Mouse (Mus musculus): ENCODE results near the gene Ptpn12.
A peak's percentile ranks its signal among the peaks of the same experiment; 100 is the strongest.
"Not testable (repeated sequence)": the region's sequence is repeated elsewhere in the genome, so short reads cannot be mapped to it uniquely, and the experiment has no call there.

Ptpn12 gene

DNA sequence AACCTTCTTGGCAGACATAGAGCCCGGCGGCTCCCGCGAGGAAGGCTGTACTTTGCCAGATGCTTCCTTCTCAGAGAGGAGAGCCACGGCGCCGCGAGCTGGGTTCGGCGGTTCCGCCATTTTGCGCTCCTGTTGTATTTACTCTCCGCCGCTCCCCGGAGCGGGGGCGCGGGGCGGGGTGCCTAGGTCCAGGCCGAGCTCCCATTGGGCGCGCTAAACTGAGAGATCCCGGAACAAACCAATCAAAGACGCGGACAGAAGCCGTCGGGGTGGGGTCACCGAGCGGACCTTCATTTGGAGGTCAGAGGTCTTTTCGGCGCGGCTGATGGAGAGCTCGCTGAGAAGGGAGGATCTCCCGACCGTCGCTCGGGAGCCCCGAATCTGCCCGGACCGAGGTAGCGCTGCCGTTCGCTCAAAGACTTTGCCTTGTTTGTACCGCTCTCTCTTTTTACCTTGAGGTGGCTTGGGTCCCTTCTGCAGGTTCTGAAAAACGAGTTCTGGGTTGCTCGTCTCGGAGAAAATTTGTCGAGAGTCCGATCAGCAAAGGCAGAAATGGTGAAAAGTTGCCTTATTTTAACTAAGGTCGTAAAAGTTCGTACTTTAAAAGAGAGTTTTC lies 103.9 kb downstream of the Ptpn12 start:
- peak; percentile 93 for ATAC-seq (ENCODE audit: low TSS enrichment)

DNA sequence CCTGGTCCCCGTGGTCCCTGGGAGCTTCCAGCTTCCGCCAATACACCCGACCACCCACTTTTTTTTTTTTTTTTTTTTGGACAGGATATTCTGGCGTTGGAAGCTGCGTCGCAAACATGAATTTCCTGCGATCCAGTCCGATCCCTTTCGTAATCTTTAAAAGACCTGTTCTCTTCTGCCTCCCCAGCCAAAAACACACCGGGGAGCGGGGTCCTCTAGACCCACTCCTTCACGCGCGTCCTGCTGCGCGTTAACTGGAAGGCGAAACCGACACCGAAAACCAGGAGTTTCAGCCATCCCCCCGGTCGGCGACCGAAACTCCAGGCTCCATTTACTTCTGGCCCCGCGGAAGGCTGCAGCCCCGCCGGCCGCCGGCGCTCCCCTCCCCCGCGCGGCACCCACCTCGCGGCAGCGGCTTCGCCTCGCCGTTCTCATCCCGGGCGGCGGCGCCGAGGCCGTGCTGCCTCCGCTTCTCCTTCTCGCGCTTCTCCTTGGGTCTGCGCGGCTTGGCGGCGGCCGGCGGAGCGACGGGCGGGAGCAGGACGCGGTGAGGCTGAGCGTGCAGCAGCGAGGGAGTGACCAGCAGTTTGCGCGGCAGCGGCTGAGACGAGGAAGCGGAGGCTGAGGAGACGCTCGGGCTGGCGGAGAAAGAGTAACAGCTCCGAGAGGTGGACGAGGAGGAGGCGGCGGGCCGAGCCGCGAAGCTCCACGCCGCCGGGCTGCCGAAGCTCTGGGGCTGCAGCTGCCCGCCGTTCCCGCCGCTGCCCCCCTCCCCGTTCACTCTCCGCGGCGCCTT lies 104.7 kb downstream of the Ptpn12 start:
- ATAC-seq (ENCODE audit: low TSS enrichment), result peak; percentile 76

DNA sequence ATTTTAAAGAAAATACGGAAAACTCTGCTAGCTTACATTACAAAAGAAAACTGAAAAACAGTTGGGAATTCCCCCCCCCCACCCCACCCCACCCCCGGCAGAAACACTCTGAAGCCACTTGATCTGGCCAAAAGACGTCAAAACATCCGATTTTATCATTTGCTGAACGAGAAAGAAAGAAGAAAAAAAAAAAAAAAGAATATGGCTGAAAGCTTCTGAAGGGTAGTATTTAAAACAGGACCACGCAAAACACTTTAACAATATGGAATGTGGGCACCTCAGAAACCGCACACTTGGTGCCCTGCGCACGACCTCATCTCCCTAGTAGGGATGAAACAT lies 105.2 kb downstream of the Ptpn12 start:
- ATAC-seq (ENCODE audit: low TSS enrichment), result no peak; the same call in 1 of the 2 replicates

DNA sequence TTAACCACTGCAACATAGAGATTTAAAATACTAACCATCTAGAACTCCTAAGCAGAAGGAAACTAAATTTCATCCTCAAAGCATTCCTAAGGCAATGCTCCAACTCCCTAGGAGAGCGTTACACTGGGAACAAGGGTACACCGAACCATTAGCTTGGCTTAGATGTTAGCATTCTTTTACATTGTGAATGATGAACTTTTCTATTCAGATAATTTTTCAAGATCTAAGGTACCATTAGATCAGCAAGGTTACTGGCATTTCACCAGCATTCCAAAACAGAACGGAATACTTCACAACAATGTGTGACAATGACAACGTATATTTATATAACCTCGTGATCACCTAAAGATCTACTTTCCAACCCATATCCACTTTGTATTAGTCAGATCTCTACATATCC lies 105.6 kb downstream of the Ptpn12 start:
- no peak for ATAC-seq (ENCODE audit: low TSS enrichment)

DNA sequence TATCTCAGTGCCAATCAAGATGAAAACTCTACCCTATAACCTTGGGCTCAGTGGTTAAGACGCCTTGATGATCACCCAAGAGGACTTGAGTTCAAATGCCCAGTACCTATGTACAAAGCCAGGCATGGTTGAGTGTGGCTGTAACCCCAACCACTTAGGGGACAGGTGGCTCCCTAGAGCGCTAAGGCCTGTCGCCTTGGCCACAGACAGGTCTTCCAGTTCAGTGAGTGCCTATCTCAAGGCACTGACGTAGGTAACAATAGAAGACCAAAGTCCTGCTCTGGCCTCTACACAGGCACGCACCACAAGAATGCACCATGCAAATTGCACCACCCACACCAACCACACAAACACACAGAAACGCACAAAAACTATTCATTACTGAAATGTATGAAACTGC lies 108.8 kb downstream of the Ptpn12 start:
- ATAC-seq (ENCODE audit: low TSS enrichment), result no peak

DNA sequence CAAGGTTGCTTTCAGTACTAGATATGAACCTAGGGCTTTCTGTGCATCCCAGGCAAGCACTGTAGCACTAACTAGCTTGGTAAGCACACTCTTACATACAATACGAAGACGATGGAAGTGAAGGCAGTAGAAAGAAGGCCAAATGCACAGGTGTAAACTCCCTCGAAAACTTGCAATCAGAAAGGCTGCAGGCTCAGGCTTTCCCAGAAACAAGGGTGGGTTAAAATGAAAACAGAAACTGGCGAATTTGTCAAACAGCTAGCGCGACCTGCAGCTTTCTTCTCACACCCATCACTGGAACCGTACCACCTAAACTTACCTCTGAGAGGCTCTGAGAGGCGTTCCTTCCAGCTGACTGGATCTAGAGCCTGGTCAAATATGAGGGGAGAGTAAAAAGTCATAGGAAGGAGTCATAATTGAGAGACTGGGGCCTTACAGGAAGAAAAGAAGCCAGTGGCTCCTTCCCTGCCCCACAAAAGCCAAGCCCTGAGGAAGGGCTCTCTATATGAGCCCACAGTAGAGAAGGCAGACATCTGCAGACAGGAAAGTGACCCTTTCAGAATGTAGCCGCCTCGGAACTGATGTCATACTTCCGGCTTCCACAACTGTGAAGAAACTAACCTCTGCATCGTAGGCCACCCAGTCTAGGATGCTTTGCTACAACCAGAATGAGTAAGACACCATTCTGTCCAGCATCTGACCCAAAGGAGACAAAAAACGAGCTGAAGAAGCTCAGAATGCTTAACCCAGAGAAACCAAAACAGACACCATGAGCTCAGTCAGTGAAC lies 110.6 kb downstream of the Ptpn12 start:
- no peak for ATAC-seq (ENCODE audit: low TSS enrichment)

DNA sequence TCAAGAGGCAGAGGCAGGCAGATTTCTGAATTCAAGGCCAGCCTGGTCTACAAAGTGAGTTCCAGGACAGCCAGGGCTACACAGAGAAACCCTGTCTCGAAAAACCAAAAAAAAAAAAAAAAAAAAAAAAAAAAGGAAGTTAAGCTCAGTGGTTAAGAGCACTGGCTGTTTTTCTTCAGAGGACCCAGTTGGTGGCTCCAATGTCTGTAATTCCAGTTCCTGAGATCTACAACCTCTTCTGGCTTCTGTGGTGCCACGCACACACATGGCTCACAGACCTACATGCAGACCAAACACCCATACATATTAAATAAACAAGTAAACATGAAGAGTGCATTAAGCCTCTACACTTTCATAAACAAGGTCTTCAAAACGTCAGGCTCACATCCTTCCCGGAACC lies 111.9 kb downstream of the Ptpn12 start:
- not testable (repeated sequence) for ATAC-seq (ENCODE audit: low TSS enrichment)

DNA sequence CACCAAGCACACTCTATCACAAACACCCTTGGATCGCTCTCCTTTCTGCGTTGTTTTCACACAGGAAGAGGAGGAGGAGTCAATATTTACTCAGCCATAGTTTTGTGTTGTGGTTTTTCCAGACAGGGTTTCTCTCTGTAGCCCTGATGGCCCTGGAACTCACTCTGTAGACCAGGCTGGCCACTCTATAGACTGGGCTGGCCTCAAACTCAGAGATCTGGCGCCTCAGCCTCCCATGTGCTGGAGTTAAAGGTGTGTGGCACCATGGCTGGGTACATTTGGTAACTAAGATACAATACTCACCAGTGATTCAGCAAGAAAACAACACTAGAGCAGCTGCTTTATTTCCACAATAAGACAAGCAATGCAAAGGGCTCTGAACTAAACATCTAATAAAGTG lies 113.2 kb downstream of the Ptpn12 start:
- no peak for ATAC-seq (ENCODE audit: low TSS enrichment)

DNA sequence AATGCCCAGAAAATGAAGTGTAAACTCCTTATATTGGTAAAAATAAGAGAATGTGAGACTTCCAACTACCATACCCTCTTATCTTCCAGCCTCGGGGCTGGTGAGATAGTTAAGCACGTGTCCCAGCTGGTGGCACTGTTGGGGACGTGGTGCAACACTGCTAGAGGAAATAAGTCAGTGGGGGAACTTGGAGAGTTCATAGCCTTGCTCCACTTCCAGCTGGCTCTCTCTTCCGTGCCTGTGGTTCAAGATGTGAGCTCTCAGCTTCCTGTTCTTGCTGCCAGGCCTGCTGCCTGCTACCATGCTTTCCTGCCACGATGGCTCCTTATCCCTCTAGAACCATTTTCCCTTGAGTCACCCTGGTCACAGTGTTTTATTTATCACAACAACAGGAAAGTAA lies 114.5 kb downstream of the Ptpn12 start:
- ATAC-seq (ENCODE audit: low TSS enrichment), result no peak

DNA sequence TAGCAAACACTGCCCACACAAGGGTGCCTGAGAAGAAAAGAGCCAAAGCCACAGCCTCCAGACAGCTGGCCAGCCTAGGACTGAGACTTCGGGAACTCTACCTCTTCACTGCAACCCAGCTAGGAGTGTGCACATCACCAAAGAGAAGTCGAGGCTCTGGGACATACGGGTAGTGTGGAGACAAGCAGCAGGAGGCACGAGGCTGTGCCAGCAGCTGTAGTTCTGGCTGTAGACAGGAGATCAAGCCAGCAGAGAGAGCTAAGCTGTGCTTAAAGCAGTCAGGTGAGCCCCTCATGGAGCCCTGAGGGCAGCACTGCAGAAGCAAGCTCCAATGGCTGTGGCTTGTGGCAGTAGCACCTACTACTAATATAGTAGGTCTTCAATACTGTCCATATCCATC lies 115.0 kb downstream of the Ptpn12 start:
- ATAC-seq (ENCODE audit: low TSS enrichment), result no peak

DNA sequence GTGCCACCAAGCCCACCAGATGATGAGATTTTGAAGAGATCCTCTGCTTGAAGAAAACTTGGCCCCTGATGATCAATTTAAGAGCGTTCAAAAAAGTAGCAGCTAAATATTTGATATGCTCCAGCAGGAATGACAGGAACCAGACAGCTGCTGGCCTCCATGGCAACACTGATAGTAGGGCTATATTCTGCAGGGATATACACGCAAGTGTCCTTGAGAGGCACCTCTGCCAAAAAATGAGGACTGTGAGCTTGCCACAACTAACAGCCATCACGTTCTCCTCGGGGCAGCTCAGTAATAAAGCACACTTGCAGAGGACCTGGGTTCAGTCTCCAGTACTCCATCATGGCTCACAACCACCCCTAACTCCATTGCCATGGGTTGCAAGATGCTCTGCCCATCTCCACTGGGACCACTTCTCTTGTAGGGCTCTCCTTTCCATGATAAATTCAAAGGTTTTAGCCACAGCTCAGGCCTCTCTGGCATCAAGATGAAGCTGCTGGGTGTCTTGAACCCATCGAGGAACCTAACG lies 115.6 kb downstream of the Ptpn12 start:
- ATAC-seq (ENCODE audit: low TSS enrichment), result no peak

DNA sequence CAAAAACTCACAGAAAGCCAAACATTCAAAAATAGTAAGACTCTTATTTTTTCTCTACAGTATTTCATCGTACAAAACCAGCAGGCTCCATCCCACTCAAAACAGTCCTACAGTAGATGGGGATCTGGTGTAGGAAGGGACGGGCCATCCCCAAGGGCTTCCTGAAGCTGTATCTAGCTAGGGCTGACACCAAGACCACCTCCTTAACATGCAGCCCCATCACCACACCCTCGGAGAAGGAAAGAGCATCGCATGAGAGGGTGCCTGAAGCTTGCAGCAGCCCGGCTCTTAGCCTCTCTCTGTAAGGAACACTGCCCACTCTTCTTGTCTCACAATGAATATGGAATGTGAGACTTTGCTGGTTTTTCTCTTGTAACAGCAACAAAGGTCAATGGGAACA lies 117.2 kb downstream of the Ptpn12 start:
- peak; percentile 65 for ATAC-seq (ENCODE audit: low TSS enrichment)
